Mouse (Mus musculus): ENCODE results near the gene Ica1.

- TF ChIP-seq POLR2A (IDR thresholded peaks at IDR 0.05; ENCODE audit: insufficient read depth, low read depth, low read length), result no peak
- no peak for TF ChIP-seq CTCF (IDR thresholded peaks at IDR 0.05)
- TF ChIP-seq EP300 (IDR thresholded peaks at IDR 0.05; ENCODE audit: insufficient read depth, low read depth, low read length), result no peak
Measured at GRCm38 (mm10) chr6:8730433-8730832, 47.9 kb downstream of the Ica1 start.

Data from heart, adult 2 months (tissue).